Mouse (Mus musculus) kidney, embryonic 16.5 days (tissue): Measurements from ENCODE around the gene Xlr5c. TPM values are rescaled to one million over a fixed set of nuclear protein-coding genes. Genes with fewer than 3 reads are reported as not detected.
"Not testable (repeated sequence)": the region's sequence is repeated elsewhere in the genome, so short reads cannot be mapped to it uniquely, and the experiment has no call there.

Experiments
- ATAC-seq: fragments of 200-750 bp; cut with Nextera tagmentation; 2 replicates; pipeline ENCODE4 v1.8.0; 2017; ENCODE audit warnings: moderate TSS enrichment; ENCODE audit not compliant: low FRiP score, low TSS enrichment
- H3K27ac ChIP-seq: fragments of 300-500 bp; sonication (generic); 2 replicates; pipeline ENCODE4 v1.5.1; 2014; ENCODE audit warnings: low read length
- H3K27me3 ChIP-seq: fragments of 300-500 bp; sonication (generic); 2 replicates; pipeline ENCODE4 v1.6.1; 2014; ENCODE audit warnings: low read length, control low read depth, mixed read lengths; ENCODE audit not compliant: insufficient read depth
- H3K36me3 ChIP-seq: fragments of 300-500 bp; sonication (generic); 2 replicates; pipeline ENCODE4 v1.6.1; 2014; ENCODE audit warnings: low read length, control low read depth, mixed read lengths; ENCODE audit not compliant: insufficient read depth
- H3K4me1 ChIP-seq: fragments of 300-500 bp; sonication (generic); 2 replicates; pipeline ENCODE4 v1.6.1; 2014; ENCODE audit warnings: low read length, control low read depth, mixed read lengths; ENCODE audit not compliant: insufficient read depth
- H3K4me2 ChIP-seq: fragments of 300-500 bp; sonication (generic); replicated peaks from 2 replicates; pipeline ENCODE4 v1.6.1; 2014; ENCODE audit warnings: low read depth, low read length
- H3K4me3 ChIP-seq: fragments of 300-500 bp; sonication (generic); 2 replicates; pipeline ENCODE4 v1.5.1; 2014; ENCODE audit warnings: mild to moderate bottlenecking, low read length
- H3K9ac ChIP-seq: fragments of 300-500 bp; sonication (generic); replicated peaks from 2 replicates; pipeline ENCODE4 v1.6.1; 2014; ENCODE audit warnings: low read length
- H3K9me3 ChIP-seq: fragments of 300-500 bp; sonication (generic); 2 replicates; pipeline ENCODE4 v1.6.1; 2016; ENCODE audit warnings: low read length, control low read depth
- WGBS: fragments of 180-500 bp; shearing (Covaris S2); extraction: QIAGEN DNeasy Blood & Tissue Kit; methylation state at CpG from one replicate; pipeline ENCODE4 v1.1.7; 2014; 5-methylcytosine and 5-hydroxymethylcytosine counted together
- polyA plus RNA-seq: library from polyadenylated mRNA; unstranded; fragments of >200 nt; fragmentation: Nextera tagmentation; extraction: Ambion mirVana; gene quantifications from 2 replicates; pipeline ENCODE4 v1.2.1, GENCODE M21; 2015

Xlr5c gene
- not detected in 2 replicates for polyA plus RNA-seq

GRCm38 (mm10) chrX:73292876-73293275, at the start of gene Xlr5c, which contains the start of gene Xlr5a:
TSS of gene Xlr5c (minus strand) at chrX:73292976.
TSS of gene Xlr5a (minus strand) at chrX:73292976.
- not testable (repeated sequence) for H3K4me2 ChIP-seq, H3K9me3 ChIP-seq, H3K36me3 ChIP-seq, H3K4me3 ChIP-seq, H3K27me3 ChIP-seq, H3K4me1 ChIP-seq, H3K27ac ChIP-seq, ATAC-seq, H3K9ac ChIP-seq
- 91% methylated on average over 13 of the region's 17 CpGs for WGBS

GRCm38 (mm10) chrX:73342483-73342895, 49.7 kb upstream of the Xlr5c start, which contains the start of gene Zfp275:
TSS of gene Zfp275 (plus strand) at chrX:73342621.
- no peaks in the 10 kb centered on the region for H3K9me3 ChIP-seq
- H3K9ac ChIP-seq: peak within 1 kb of the TSS; percentile 74
- peak; percentile 98 for ATAC-seq
- no peaks in the 10 kb centered on the region; the same call in 1 of the 2 replicates for H3K27me3 ChIP-seq
- no peaks in the 10 kb centered on the region for H3K36me3 ChIP-seq
- no peaks in the 10 kb centered on the region for H3K4me1 ChIP-seq
- peak within 1 kb of the TSS; percentile 46; the same call in 1 of the 2 replicates for H3K27ac ChIP-seq
- 19% methylated on average over 34 of the region's 37 CpGs for WGBS
- peak within 1 kb of the TSS; percentile 68 for H3K4me3 ChIP-seq
- H3K4me2 ChIP-seq: peak within 1 kb of the TSS; percentile 55

GRCm38 (mm10) chrX:73342068-73342467, 49.3 kb upstream of the Xlr5c start:
- no peaks in the 10 kb centered on the region for H3K9me3 ChIP-seq
- no peaks in the 10 kb centered on the region for H3K4me1 ChIP-seq
- no peak overlapping the region for H3K9ac ChIP-seq
- 40% methylated on average over 3 of the region's 3 CpGs for WGBS
- H3K4me3 ChIP-seq: peak overlapping the region; percentile 68
- no peaks in the 10 kb centered on the region for H3K36me3 ChIP-seq
- H3K27me3 ChIP-seq: peaks cover 2% of the 10 kb centered on the region; the same call in 1 of the 2 replicates
- ATAC-seq: peak; percentile 42; the same call in 1 of the 2 replicates
- H3K4me2 ChIP-seq: peak overlapping the region; percentile 55
- H3K27ac ChIP-seq: no peak overlapping the region

- no peak for ATAC-seq
- H3K4me3 ChIP-seq: no peak overlapping the region
- WGBS: 52% methylated on average over 1 of the region's 1 CpGs
- H3K27ac ChIP-seq: no peak overlapping the region
- no peaks in the 10 kb centered on the region for H3K36me3 ChIP-seq
- H3K4me2 ChIP-seq: no peak overlapping the region
- no peaks in the 10 kb centered on the region for H3K9me3 ChIP-seq
- no peaks in the 10 kb centered on the region for H3K4me1 ChIP-seq
- peaks cover 7% of the 10 kb centered on the region; the same call in 1 of the 2 replicates for H3K27me3 ChIP-seq
- H3K9ac ChIP-seq: no peak overlapping the region
These were observed 48.7 kb upstream of the Xlr5c start for GRCm38 (mm10) chrX:73341473-73341872.

GRCm38 (mm10) chrX:73336740-73337139, 44.0 kb upstream of the Xlr5c start, which contains the start of gene Gm45015:
TSS of gene Gm45015 (minus strand) at chrX:73336840.
- no peaks in the 10 kb centered on the region for H3K9me3 ChIP-seq
- no peaks in the 10 kb centered on the region for H3K4me1 ChIP-seq
- no peak within 1 kb of the TSS for H3K27ac ChIP-seq
- no peak within 1 kb of the TSS for H3K4me2 ChIP-seq
- WGBS: 86% methylated on average over 4 of the region's 4 CpGs
- peaks cover 16% of the 10 kb centered on the region; the same call in 1 of the 2 replicates for H3K27me3 ChIP-seq
- no peak within 1 kb of the TSS for H3K4me3 ChIP-seq
- H3K36me3 ChIP-seq: no peaks in the 10 kb centered on the region
- no peak within 1 kb of the TSS for H3K9ac ChIP-seq
- ATAC-seq: no peak

- Histone ChIP-seq H3K36me3 (no peaks in the 10 kb centered on the region), H3K4me3 (no peak overlapping the region), H3K9ac (no peak overlapping the region), H3K9me3 (no peaks in the 10 kb centered on the region), H3K27ac (no peak overlapping the region), H3K27me3 (peaks cover 16% of the 10 kb centered on the region; the same call in 1 of the 2 replicates), H3K4me1 (no peaks in the 10 kb centered on the region), H3K4me2 (no peak overlapping the region)
- ATAC-seq: no peak
These were observed 40.8 kb upstream of the Xlr5c start for GRCm38 (mm10) chrX:73333548-73333947.

- H3K36me3 ChIP-seq: no peaks in the 10 kb centered on the region
- no peaks in the 10 kb centered on the region for H3K4me1 ChIP-seq
- WGBS: 65% methylated on average over 2 of the region's 2 CpGs
- H3K27ac ChIP-seq: no peak overlapping the region
- no peak overlapping the region for H3K4me3 ChIP-seq
- H3K9me3 ChIP-seq: no peaks in the 10 kb centered on the region
- no peaks in the 10 kb centered on the region; the same call in 1 of the 2 replicates for H3K27me3 ChIP-seq
- H3K9ac ChIP-seq: no peak overlapping the region
- no peak overlapping the region for H3K4me2 ChIP-seq
- no peak for ATAC-seq
These were observed 34.4 kb upstream of the Xlr5c start for GRCm38 (mm10) chrX:73327215-73327614.

- no peak overlapping the region for H3K27ac ChIP-seq
- no peak overlapping the region for H3K4me2 ChIP-seq
- 66% methylated on average over 3 of the region's 3 CpGs for WGBS
- H3K4me3 ChIP-seq: no peak overlapping the region
- peaks cover 4% of the 10 kb centered on the region; the same call in 1 of the 2 replicates for H3K27me3 ChIP-seq
- H3K9ac ChIP-seq: no peak overlapping the region
- ATAC-seq: no peak
- H3K4me1 ChIP-seq: no peaks in the 10 kb centered on the region
- H3K9me3 ChIP-seq: no peaks in the 10 kb centered on the region
- no peaks in the 10 kb centered on the region for H3K36me3 ChIP-seq
These were observed 28.3 kb upstream of the Xlr5c start for GRCm38 (mm10) chrX:73321029-73321428.

- Histone ChIP-seq H3K27me3 (peaks cover 4% of the 10 kb centered on the region; the same call in 1 of the 2 replicates), H3K4me1 (no peaks in the 10 kb centered on the region), H3K4me2 (no peak overlapping the region), H3K9ac (no peak overlapping the region), H3K9me3 (no peaks in the 10 kb centered on the region), H3K36me3 (no peaks in the 10 kb centered on the region), H3K27ac (no peak overlapping the region), H3K4me3 (no peak overlapping the region)
- 46% methylated on average over 3 of the region's 3 CpGs for WGBS
- no peak for ATAC-seq
These were observed 19.7 kb upstream of the Xlr5c start for GRCm38 (mm10) chrX:73312522-73312921.

GRCm38 (mm10) chrX:73295745-73296144, 3.0 kb upstream of the Xlr5c start:
- not testable (repeated sequence) for H3K36me3 ChIP-seq, H3K4me3 ChIP-seq, H3K9ac ChIP-seq, H3K27me3 ChIP-seq, H3K4me2 ChIP-seq, H3K9me3 ChIP-seq, ATAC-seq, H3K4me1 ChIP-seq, H3K27ac ChIP-seq
- 53% methylated on average over 5 of the region's 10 CpGs for WGBS
